Mouse (Mus musculus) gastrocnemius, adult 8-10 months (tissue): ENCODE results near the gene Frs3. TPM values are rescaled to one million over a fixed set of nuclear protein-coding genes. Genes with fewer than 3 reads are reported as not detected.

Source experiments
- DNase-seq, 2 experiments: peaks; one replicate each; pipeline ENCODE4 v3.0.0; 2022; ENCODE audit warnings: low spot score in 2 of 2
- total RNA-seq, 4 experiments: library from RNA; stranded (reverse); gene quantifications; 2 replicates each; pipeline ENCODE4 v1.2.4; 2022

Frs3 gene
- total RNA-seq, 4 experiments from 2014 or later: 4.3 to 6.0 (median 5.2) TPM

DNA sequence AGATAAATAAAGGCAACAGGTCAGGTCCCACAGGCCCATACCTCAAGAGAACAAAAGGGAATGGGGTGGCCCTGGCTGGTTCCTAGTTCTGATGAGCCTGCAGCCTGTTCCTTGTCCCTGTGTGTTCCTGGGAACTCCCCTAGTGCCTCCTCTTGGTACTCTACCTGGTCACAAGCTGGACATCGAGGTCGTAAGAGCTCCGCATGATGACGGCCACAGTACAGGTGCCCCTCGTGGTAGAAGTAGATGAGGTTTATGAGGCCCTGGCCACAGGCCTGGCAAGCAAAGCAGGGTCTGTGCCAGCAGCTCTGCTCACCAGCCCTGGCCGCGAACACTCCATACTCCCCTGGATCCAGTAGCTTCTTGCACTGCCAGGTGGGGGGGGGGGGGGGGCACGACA lies 1.1 kb downstream of the Frs3 start:
- DNase-seq: no peak

DNA sequence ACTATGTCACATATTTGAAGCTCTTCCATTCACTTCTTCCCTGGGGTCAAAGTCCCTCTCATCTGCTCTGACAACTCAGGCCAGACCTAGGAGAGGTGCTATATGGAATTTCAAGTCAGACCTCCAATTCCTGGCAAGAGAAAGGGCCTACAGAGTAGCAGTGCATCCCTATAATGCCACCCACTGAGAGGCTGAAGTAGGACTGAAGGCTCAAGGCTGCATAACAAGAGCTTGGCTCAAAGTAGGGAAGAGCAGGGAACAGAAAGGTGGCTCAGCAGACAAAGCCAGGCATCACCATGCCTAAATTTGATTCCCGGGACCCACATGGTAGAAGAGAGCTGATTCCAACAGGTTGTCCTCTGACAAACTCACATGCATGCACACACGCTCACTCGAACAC lies 2.8 kb downstream of the Frs3 start:
- DNase-seq: no peak

GRCm38 (mm10) chr17:47693671-47694441 lies 5.0 kb downstream of the Frs3 start:
- DNase-seq: peak; percentile 8 to 22

DNA sequence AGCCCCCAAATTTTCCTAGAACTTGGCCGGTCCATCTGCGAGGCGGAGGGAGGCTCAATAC lies 5.4 kb downstream of the Frs3 start, which contains the start of gene Gm21981:
TSS of gene Gm21981 (minus strand) at position 14 of the 61 bp plus-strand sequence.
- DNase-seq: no peak

DNA sequence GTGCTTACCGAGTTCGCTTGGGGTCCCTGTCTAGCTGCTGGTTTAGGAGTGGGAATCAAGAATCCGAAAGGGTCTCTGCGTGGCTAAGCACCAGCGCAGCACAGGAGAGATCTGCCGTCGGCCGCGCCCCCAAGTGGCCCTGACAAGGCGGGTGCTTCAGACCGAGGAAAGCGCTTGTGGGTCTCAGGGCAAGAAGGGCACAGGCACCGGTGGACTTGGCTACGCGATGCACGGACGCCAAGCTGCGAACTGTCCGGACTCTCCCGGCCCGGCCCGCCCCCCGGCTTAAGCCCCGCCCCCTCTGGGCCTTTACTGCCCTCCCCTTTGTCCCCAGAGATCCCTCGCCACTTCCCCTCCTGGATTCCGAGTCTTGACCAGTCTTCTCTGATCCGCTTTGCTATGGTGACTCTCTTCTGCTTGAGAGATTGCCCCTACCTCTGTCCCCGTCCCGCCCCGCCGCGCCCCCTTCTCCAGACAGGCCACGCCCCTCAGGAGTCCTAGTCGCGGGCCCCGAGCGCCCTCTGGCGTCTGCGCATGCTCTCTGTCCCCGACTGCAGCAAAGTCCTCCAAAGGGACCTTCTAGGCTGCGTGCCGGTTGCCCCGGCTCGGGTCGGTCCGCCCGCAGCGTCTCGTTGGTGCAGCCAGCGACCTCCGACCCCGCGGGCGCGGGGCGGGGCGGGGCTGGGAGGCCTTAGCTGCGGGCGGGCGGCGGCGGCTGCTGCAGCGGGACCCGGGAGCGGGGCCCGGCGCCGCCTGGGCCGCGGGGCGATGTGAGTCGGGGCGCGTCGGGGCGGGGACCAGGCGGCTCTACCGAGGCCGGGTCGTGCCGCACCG lies 5.9 kb downstream of the Frs3 start, which contains the start of gene Prickle4:
TSS of gene Prickle4 (minus strand) at position 234 of the 834 bp plus-strand sequence.
- DNase-seq: peak; percentile 96 to 98

DNA sequence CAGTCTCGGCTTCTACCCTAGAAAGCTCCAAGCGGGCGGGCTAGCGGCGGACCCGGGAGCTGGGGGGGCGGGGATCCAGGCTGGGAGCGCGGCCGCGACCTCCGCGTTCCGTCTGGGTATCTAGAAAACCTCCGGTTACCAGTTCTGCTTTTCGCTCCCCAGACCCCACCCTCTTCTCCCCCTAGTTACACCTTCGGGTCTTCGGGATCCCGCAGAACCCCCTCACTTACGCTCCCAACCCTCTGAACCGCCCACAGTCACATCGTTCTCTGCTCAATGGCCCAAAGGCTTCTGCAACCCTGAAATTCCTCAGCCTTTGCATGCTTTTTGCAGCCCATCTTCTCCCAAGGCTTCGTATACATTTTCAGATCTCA lies 6.5 kb downstream of the Frs3 start:
- no peak for DNase-seq

DNA sequence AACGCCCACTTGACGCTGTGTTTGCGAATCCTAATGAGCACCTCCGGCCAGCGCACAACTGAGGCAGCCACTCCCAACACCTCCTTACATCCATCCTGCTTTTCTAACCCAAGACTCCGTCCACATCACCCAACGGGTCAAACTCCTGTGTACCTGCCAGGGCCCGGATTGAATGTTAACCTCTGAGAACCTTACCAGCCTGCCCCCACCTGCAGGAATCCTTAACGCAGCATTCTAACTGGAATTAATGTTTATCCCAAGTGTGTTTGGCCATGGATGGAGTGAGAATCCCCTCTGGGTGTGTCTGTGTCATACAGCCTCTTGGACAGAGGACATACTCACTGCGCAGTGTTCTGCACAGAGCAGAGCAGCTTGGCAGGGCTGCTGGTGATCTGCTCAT lies 9.3 kb downstream of the Frs3 start:
- no peak for DNase-seq

DNA sequence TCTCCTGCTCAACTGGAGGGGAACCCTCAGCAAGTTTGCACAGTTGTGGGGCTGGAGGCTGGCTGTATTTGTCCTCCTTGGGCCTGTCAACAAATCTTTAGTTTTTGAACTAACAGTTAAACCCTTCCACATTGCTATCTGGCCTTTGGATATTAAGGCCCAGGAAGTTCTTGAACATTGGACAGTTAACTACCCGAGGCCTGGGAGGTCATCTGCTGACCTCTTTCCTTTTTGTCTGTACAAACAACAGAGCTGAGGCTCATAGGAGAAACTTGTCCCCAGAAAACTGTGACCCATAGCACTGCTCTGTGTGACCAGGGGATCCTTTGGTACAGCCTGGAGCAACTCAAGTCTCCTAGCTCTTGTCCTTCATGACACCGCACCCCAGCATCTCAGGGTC lies 10.2 kb downstream of the Frs3 start:
- no peak for DNase-seq

DNA sequence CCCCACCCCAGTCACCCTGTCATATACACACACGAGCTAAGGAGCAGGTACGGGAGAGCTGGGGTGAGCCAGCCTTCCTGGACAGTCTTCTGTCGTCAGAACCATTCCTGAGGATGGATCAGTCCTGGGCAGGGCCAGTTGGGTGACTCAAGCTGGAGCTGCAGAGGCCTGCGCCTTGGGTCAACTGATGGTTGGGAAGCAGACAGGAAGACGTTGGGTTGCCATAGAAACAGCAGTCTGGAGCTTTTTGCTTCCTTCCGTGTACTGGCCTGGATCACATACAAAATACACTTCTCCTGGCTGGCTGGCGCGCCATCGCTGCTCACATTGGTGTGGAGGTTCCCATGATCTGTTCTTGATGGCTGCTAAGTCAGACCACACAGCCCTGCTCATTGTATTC lies 13.0 kb downstream of the Frs3 start:
- no peak for DNase-seq

- no peak for DNase-seq
Measured at GRCm38 (mm10) chr17:47702548-47703345, 13.9 kb downstream of the Frs3 start.

DNA sequence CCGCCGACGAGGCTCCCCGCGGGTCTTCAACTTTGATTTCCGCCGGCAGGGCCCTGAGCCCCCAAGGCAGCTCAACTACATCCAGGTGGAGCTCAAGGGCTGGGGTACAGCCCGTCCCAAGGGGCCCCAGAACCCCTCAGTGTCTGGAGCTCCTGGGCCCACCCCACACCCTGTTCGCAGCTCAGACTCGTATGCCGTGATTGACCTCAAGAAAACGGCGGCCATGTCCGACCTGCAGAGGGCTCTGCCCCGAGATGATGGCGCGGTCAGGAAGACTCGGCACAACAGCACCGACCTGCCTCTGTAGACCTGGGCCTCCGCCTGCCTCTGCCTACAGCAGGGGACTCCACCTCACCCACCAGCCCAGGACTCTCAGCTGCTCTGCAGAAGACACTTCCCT lies 14.7 kb downstream of the Frs3 start:
- no peak for DNase-seq

DNA sequence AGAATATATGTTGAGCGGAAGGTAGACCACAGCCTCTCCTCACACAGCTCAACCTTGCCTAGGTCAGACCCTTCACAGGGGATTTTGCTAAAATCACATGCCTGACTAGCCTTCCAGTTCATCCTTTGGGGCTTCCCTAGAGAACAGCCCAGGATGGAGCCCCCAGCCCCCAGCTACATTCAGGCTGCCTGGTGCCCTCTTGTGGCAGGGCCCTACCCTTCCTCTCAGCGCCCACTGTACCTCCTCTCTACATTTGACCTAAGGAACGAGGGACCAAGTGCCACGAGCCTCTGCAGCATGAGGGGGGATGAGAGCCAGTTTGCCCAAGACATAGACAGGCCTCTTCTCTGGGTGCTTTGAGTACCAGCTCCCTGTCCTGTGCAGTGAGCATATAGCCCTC lies 15.9 kb downstream of the Frs3 start:
- DNase-seq: no peak

GRCm38 (mm10) chr17:47706196-47706595 lies 17.4 kb downstream of the Frs3 start:
- DNase-seq: no peak

DNA sequence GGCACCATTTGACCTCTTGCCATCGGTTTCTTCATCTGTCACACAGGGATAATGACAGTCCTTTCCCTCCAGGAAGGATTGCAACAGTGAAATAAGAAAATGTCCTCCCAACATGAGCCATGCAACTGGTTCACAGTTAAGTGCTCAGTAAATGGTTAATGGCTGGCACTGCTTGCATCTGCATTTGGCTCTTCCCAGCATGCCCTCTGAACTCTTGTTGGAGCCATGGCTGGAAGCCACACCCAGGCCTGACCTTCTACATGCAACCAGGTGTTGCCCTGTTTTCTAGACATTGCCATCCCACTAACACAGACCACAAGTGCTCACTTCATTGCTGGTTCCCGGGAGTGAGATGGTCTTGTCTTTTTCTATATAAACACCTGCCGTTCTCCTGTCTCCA lies 19.1 kb downstream of the Frs3 start:
- no peak for DNase-seq

- DNase-seq: no peak
Measured at GRCm38 (mm10) chr17:47708972-47709371, 20.1 kb downstream of the Frs3 start.

DNA sequence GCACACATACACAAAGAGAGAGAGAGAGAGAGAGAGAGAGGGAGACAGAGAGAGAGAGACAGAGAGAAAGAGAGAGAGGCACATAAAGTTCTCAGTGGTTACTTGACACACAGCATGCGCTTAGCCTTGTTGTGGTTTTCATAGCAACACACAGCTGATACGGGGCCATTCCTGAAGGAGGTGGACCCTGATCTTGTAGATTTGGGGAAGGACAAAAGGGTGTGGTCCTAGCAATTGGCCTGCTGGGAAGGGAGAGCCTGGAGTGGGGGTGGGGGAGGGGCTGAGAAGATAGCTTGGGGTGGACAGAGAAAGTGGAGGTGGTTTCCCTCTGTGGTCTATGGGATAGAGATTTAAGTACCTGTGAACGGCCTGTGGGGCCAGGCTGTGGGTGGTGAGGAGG lies 21.2 kb downstream of the Frs3 start:
- DNase-seq: no peak

DNA sequence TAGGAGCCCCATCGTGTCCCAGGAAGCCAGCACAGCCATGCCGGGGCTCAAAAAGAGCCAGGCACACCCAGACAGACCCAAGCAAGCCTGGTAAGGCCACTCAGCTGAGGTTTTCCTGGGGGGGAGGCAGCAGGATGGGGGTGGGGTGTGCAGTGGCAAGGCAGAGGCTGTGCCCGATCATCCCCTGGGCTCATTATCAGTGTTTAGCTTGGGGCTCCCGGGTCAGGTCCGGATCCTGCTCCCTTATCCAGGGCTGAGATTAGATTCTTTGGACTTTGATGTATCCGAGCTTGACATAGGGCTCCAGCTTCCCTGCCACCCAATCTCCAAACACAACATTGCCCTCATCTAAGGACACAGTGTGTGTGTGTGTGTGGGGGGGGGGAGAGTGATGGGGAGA lies 23.1 kb downstream of the Frs3 start:
- no peak for DNase-seq

GRCm38 (mm10) chr17:47712889-47713571 lies 24.2 kb downstream of the Frs3 start:
- DNase-seq: no peak

DNA sequence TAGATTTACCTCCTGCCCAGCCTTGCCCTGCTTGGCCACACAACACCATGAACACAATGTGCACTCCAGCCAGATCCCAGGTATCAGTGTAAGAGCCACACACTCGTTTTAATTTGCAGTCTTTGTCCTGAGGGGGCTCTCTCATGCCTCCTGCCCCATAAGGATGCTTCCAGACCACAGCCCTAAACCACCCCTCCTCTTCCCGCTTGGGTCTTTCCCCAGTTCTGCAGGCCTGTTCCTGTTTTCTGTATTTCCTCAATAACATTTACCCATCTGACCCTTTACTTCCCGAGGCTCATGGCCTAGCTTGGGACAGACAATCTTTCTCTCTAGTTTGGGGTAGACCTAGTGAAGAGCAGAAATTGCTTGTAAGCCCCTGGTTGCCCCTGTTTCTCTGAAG lies 26.2 kb downstream of the Frs3 start:
- DNase-seq: no peak

GRCm38 (mm10) chr17:47721183-47721582 lies 32.4 kb downstream of the Frs3 start:
- DNase-seq: no peak

DNA sequence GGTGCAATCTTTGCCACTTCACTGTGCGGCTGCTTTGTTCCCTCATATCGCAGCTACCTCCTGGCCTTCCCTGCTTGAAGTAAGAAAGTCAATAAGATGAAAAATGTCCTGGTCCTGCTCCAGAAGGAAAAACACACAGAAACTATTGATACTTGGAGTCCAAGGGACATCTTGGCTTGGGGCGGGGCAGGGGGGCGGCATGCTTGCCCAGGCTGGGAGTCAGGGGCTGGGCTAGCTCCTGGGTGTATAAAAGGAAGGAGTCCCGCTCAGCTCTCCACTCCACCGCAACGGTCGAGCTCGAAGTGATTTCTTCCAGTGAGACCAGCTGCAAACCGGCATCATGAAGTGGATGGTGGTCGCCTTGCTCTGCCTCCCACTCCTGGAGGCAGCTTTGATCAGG lies 37.7 kb downstream of the Frs3 start, which contains the start of gene Pgc:
TSS of gene Pgc (plus strand) at position 277 of the 400 bp plus-strand sequence.
- no peak for DNase-seq
